Mouse (Mus musculus) spleen, postnatal 10 days (tissue): ENCODE measurements around the gene Arhgef26.
A peak's percentile ranks its signal among the peaks of the same experiment; 100 is the strongest.

Experiments
- DNase-seq, 2 experiments: peaks; one replicate each; pipeline ENCODE4 v3.0.0; 2021 to 2022; ENCODE audit warnings: low spot score in 2 of 2

Arhgef26 gene

GRCm38 (mm10) chr3:62338044-62338443 is at the start of gene Arhgef26:
Gene Arhgef26, plus strand, starts transcription at chr3:62338344.
- no peak for DNase-seq

- DNase-seq, result no peak
Observed at GRCm38 (mm10) chr3:62310493-62310892, 27.7 kb upstream of the Arhgef26 start.

GRCm38 (mm10) chr3:62311224-62311623 is 26.9 kb upstream of the Arhgef26 start:
- no peak for DNase-seq

- no peak for DNase-seq
Observed at GRCm38 (mm10) chr3:62324708-62325107, 13.4 kb upstream of the Arhgef26 start.

- DNase-seq, result no peak
Observed at GRCm38 (mm10) chr3:62327903-62328302, 10.2 kb upstream of the Arhgef26 start.

- DNase-seq, result no peak
Observed at GRCm38 (mm10) chr3:62338461-62338853, 313 bp downstream of the Arhgef26 start.

- peak; percentile 8 to 14 for DNase-seq
Observed at GRCm38 (mm10) chr3:62338854-62339515, 841 bp downstream of the Arhgef26 start.

GRCm38 (mm10) chr3:62339516-62340051 is 1.4 kb downstream of the Arhgef26 start:
- DNase-seq, result peak in 1 of 2 experiments; percentile 11

- no peak for DNase-seq
Observed at GRCm38 (mm10) chr3:62340154-62340760, 2.1 kb downstream of the Arhgef26 start.

GRCm38 (mm10) chr3:62340861-62341260 is 2.7 kb downstream of the Arhgef26 start:
- no peak for DNase-seq

- no peak for DNase-seq
Observed at GRCm38 (mm10) chr3:62341496-62342205, 3.5 kb downstream of the Arhgef26 start.

- no peak for DNase-seq
Observed at GRCm38 (mm10) chr3:62348514-62349217, 10.5 kb downstream of the Arhgef26 start.

GRCm38 (mm10) chr3:62349218-62349897 is 11.2 kb downstream of the Arhgef26 start:
- no peak for DNase-seq

GRCm38 (mm10) chr3:62352071-62352470 is 13.9 kb downstream of the Arhgef26 start:
- DNase-seq, result no peak

GRCm38 (mm10) chr3:62352876-62353275 is 14.7 kb downstream of the Arhgef26 start:
- no peak for DNase-seq

- DNase-seq, result no peak
Observed at GRCm38 (mm10) chr3:62367882-62368281, 29.7 kb downstream of the Arhgef26 start.

- DNase-seq, result no peak
Observed at GRCm38 (mm10) chr3:62372841-62373240, 34.7 kb downstream of the Arhgef26 start.

- no peak for DNase-seq
Observed at GRCm38 (mm10) chr3:62374346-62374745, 36.2 kb downstream of the Arhgef26 start.

- DNase-seq, result no peak
Observed at GRCm38 (mm10) chr3:62374831-62375230, 36.7 kb downstream of the Arhgef26 start.

- no peak for DNase-seq
Observed at GRCm38 (mm10) chr3:62376719-62377118, 38.6 kb downstream of the Arhgef26 start.

- no peak for DNase-seq
Observed at GRCm38 (mm10) chr3:62379946-62380345, 41.8 kb downstream of the Arhgef26 start.
